Mouse (Mus musculus): ENCODE results near the gene Gmppa.

Gene Gmppa

GRCm38 (mm10) chr1:75435475-75436328 is at the start of gene Gmppa:
Gene Gmppa (plus strand): TSS chr1:75435930.
- DNase-seq (ENCODE audit: low spot score) = no peak

- DNase-seq (ENCODE audit: low spot score) = no peak
Observed at GRCm38 (mm10) chr1:75386149-75386548, 49.6 kb upstream of the Gmppa start.

DNA sequence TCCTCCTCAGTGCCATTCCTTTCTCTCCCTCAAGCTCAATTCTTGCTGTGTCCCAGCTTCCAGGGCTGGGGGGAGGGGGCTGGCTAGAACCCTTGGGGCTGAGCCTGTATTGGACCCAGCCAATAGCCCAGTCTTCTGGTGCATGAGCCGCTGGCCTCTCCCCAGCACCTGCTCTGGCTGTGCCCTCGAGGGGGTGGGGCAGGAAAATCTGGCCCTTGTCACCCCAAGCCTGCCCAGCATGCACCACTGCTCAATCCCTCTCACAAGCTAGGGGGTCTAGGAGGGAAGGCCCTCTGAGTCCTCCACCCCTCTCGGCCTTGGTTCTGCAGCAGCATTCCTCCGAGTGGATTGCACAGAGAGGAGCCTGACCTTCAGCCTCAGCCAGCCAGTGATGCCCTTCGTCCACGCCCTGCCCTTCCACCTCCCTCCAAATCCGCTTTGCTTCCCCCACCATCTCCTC is 48.2 kb upstream of the Gmppa start:
- no peak for DNase-seq (ENCODE audit: low spot score)

GRCm38 (mm10) chr1:75387929-75388897 is 47.5 kb upstream of the Gmppa start:
- no peak for DNase-seq (ENCODE audit: low spot score)

DNA sequence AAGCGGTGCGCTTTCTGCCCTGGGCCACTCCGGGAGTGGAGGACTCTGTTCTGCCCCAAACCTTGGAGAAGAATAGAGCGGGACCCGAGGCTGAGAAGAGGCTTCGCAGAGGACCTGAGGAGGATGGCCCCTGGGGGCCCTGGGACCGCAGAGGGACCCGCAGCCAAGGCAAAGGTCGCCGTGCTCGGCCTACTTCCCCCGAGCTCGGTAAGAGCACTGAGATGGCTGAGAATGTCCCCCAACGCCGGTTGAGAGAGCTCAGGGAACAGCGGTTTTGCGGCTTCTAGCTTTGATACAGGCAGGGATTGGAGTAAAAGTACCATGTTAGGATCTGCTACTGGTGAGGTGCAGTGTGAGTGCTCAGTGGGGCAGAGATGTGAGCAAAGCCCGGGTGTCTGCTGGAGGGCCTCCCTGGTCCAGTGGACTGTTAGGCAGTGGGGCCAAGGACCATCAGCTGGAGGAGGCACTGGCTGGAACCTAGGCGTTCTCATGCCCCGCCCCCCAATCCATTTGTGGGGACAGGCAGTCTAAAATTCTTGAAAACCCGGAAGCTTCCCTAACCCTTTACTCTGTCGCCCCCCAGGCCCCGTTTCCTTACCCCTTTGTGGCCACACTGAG is 46.7 kb upstream of the Gmppa start:
- DNase-seq (ENCODE audit: low spot score) = no peak

GRCm38 (mm10) chr1:75393139-75393538 is 42.6 kb upstream of the Gmppa start:
- DNase-seq (ENCODE audit: low spot score) = no peak

DNA sequence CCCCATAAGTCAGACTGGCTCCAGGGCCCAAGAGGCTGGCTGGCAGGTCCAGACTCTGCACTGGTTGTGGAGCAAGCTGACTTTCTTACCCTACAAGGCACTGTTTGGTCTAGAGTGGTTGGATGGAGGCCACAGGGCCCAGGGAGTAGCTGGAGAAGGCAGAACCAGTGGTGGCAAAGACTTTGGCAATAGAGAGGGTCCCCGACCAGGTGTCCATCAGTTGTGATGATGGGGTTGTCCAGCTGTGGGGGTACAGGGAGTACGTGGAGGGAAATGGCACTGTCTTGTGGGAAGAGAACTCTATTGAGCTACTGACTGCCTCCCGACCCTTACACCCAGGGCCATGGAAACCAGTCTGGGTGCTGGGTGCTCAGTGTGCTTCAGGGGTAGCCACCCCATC is 41.9 kb upstream of the Gmppa start:
- no peak for DNase-seq (ENCODE audit: low spot score)

DNA sequence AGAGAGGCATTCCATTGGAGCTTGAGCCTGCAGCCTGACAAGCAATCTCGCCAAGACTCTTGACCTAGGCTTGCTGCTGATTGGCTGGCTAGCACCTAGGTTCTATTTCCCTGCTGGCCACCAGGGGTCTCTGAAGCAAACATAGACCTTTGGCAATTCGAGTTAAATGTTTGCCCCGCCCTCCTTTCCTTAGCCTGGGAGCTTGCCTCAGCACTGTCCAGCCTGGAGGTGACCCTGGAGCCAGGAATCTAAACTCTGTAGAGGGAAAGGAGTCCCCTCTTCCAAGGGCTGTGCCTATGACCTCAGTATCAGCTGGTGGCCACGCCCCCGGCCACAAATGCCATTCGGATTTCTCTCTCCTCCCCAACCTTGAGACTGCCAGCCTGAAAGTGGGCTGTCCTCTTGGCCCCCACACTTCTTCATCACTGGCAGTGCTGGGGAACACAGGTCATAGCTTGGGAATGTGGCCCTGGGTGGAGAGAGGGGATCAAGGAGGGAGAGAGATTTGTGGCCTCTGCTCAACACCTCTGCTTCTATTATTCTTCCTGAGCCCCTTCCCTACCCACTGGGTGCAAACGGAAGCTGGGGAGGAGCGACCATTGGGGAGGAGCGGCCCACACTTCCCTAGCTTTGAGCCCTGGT is 36.8 kb upstream of the Gmppa start:
- no peak for DNase-seq (ENCODE audit: low spot score)

- DNase-seq (ENCODE audit: low spot score) = no peak
Observed at GRCm38 (mm10) chr1:75399755-75400492, 35.8 kb upstream of the Gmppa start.

GRCm38 (mm10) chr1:75400493-75401115 is 35.1 kb upstream of the Gmppa start:
- no peak for DNase-seq (ENCODE audit: low spot score)

DNA sequence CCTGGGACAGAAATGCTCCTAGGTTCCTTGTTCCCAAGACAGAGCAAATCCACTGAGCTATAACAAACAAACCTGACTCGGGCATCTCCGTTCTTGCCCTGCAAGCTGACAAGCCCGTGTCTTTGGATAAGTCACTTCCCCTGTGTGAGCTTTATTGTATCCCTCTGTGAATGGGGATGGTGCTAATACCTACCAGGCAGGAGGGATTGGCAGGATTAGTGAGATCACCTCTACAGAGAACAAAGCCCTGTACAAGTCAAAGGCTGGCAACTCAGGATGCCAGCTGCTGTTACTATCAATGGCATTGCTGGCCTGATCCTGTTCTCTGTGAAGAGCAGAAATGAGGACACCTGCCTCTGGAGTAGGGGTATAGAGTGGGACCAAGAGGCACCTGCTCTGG is 30.2 kb upstream of the Gmppa start:
- no peak for DNase-seq (ENCODE audit: low spot score)

GRCm38 (mm10) chr1:75406173-75406572 is 29.6 kb upstream of the Gmppa start:
- no peak for DNase-seq (ENCODE audit: low spot score)

GRCm38 (mm10) chr1:75407056-75407455 is 28.7 kb upstream of the Gmppa start:
- DNase-seq (ENCODE audit: low spot score) = no peak

DNA sequence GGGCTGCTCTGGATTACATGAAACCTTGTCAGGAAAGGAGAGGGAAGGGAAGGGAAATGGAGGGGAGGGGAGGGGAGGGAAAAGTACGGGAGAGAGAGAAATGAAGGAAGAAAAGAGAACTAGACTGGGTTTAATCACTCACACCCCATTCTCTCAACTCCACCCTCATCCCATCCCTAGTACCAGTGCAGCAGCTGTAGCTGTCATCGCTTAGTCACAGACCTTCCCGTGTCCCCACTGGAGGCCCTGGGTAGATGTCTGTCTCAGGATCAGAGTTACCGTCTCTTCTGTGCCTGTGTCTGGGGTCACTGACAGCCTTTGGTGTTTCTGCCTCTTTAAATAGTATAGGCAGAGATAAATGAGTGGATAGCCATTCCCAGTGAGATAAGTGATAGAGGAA is 27.5 kb upstream of the Gmppa start:
- DNase-seq (ENCODE audit: low spot score) = no peak

GRCm38 (mm10) chr1:75409950-75410349 is 25.8 kb upstream of the Gmppa start:
- DNase-seq (ENCODE audit: low spot score) = no peak

DNA sequence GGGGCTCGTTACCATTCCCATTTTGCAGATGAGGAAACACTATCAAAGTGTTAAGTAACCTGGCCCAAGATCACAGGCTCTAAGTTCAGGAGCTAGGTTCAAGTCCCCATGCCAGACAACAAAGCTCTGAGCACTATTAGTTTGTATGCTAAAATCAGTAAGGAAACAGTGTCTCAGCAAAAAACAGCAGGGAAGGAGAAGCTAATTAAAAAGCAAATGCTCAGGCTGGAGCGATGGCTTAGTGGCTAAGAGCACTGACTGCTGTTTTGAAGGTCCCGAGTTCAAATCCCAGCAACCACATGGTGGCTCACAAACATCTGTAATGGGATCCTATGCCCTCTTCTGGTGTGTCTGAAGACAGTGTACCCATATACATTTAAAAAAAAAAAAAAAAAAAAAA is 23.5 kb upstream of the Gmppa start:
- DNase-seq (ENCODE audit: low spot score) = no peak

DNA sequence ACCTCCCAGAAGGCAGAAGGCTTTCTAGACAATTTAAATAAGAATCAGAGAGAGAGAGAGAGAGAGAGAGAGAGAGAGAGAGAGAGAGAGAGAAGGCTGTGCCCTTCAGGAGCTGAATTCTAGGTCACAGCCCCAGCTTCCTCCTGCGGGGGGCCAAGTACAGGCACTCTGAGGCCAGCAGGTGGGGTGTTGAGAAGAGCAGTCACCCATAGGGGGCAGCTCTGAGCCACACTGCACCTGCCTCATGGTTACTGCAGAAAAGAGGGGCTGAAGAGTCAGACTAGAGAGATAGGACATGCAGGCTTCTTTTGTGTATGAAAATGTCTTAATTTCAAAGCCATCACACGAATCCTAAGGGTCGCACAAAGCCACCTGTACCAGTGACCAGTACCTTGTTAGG is 22.0 kb upstream of the Gmppa start:
- no peak for DNase-seq (ENCODE audit: low spot score)

- no peak for DNase-seq (ENCODE audit: low spot score)
Observed at GRCm38 (mm10) chr1:75421794-75422193, 13.9 kb upstream of the Gmppa start.

- DNase-seq (ENCODE audit: low spot score) = no peak
Observed at GRCm38 (mm10) chr1:75422216-75422822, 13.4 kb upstream of the Gmppa start.

DNA sequence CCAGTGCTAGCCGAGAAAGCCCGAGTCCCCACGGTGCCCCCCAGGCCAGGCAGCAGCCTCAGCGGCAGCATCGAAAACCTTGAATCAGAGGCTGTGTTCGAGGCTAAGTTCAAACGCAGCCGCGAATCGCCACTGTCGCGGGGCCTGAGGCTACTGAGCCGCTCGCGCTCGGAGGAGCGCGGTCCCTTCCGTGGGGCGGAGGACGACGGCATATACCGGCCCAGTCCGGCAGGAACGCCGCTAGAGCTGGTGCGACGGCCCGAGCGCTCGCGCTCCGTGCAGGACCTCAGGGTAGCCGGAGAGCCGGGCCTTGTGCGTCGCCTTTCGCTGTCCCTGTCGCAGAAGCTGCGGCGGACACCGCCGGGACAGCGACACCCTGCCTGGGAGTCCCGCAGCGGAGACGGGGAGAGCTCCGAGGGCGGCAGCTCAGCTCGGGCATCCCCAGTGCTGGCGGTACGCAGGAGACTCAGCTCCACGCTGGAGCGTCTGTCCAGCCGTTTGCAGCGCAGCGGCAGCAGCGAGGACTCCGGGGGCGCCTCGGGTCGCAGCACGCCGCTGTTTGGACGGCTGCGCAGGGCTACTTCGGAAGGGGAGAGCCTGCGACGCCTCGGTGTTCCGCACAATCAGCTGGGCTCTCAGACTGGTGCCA is 12.8 kb upstream of the Gmppa start:
- DNase-seq (ENCODE audit: low spot score) = no peak

Measured in urinary bladder, postnatal 10 days (tissue).